Mouse (Mus musculus) heart, postnatal 0 days (tissue): ENCODE results near the gene Pum2.
A peak's percentile ranks its signal among the peaks of the same experiment; 100 is the strongest.

Source experiments
- CTCF ChIP-seq: IDR thresholded peaks from 2 replicates; pipeline ENCODE4 v1.5.1; 2016; ENCODE audit warnings: antibody characterized with exemption, control low read depth, low read depth
- EP300 ChIP-seq: IDR thresholded peaks from 2 replicates; pipeline ENCODE4 v1.6.1; 2016; ENCODE audit warnings: antibody characterized with exemption, low read depth

GRCm38 (mm10) chr12:8698895-8699294 lies 25.0 kb downstream of the Pum2 start:
- TF ChIP-seq CTCF (peak; percentile 73), EP300 (no peak)
